Mouse (Mus musculus): ENCODE results near the gene Hs3st6. TPM values are rescaled to one million over a fixed set of nuclear protein-coding genes. Genes with fewer than 3 reads are reported as not detected.

Gene Hs3st6
- total RNA-seq, 2 experiments from 2014 or later = 0.40 TPM; not detected in 1

DNA sequence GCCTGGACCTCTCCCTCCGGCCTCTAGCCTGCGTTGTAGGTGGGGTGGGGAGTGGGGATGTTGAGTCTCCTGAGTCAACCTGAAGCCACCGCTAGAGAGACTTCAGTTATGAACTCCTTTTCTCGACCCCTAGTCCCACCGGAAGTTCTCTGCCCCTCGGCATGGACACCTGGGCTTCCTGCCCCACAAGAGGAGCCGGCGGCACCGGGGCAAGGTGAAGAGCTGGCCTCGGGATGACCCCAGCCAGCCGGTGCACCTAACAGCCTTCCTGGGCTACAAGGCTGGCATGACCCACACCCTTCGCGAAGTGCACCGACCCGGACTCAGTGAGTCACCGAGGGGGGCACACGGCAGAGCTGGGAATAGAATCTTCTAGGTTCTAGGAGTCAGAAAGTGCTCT lies 24.6 kb upstream of the Hs3st6 start:
- no peak for DNase-seq (ENCODE audit: low spot score in 2 of 2)

DNA sequence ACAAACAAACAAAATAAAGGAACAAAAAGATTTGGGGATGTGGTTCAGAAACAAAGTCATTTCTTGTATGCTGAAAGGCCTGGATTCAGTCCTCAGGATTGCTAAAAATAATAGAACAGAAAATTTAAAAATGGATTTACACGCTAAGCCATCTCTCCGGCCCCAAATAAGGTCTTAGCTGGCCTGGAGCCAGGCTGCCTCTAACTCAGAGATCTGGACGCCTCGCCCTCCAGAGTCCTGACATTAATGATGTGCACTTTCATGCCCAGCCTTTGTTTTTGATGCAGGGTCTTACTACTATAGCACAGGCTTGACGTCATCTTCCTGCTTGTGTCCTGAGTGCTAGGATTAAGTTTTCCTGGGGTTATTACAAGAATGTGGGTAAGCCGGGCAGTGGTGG lies 23.7 kb upstream of the Hs3st6 start:
- no peak for DNase-seq (ENCODE audit: low spot score in 2 of 2)

DNA sequence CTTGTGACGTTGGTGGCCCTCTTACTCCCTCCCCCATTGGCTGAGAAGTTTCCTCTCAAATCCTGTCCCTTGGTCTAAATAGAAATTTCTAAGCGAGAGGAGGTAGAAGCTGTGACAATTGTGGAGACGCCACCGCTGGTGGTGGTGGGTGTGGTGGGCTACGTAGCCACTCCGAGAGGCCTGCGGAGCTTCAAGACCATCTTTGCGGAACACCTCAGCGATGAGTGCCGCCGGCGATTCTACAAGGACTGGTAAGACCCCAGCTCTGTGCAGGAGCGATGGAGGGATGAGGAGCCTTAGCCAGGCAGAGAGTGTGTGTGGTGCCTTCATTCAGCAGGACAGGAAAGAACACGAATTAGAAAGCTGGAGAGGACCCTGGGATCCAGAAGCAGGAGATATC lies 22.0 kb upstream of the Hs3st6 start:
- DNase-seq (ENCODE audit: low spot score in 2 of 2) = no peak

DNA sequence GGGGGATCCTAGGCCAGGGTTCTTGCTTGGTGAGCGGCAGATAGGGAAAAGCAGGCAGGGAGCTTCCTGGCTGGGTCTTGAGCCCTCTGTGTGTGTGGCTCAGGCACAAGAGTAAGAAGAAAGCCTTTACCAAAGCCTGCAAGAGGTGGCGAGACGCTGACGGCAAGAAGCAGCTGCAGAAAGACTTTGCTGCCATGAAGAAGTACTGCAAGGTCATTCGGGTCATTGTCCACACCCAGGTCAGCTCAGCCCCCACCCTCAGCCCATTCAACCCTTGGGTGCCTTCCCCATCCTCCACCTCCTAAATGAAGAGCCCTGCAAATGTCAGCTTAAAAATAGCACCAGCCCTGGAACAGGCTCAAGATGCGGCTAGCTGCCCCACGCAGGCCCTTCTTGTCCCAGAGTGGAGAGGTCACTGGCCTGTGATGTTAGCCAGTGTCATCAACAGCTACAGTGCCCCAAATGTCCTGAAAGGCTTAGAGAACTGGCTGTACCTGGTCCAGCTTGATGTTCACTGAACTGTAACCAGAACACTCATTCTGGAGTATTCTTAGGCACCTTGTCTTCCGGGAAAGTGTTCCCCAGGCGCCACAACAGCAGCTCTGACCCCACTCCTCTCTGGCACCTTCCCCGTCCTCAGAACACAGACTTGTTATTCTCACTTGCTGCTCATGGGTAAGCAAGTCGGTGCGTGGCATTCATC lies 20.4 kb upstream of the Hs3st6 start:
- DNase-seq (ENCODE audit: low spot score in 2 of 2) = no peak

DNA sequence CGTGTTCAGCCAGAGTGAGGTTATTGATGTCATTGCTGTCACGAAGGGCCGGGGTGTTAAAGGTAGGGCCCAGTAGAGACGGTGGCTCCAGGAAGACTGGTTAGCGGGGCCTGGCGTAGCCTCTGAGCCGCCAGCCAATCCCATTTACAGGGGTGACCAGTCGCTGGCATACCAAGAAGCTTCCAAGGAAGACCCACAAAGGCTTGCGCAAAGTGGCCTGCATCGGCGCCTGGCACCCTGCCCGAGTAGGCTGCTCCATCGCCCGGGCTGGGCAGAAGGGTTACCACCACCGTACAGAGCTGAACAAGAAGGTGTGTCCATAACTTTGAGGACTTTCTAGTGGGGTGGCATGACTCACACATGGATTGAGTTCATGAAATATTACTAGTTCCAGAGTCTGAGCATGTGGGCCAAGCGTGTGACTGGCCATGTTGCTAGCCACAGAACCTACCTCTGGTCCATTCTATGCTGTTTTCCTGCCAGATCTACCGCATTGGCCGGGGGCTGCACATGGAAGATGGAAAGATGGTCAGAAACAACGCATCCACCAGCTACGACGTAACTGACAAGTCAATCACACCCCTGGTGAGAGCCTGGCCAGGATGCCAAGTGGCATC lies 19.2 kb upstream of the Hs3st6 start:
- DNase-seq (ENCODE audit: low spot score in 2 of 2) = no peak

DNA sequence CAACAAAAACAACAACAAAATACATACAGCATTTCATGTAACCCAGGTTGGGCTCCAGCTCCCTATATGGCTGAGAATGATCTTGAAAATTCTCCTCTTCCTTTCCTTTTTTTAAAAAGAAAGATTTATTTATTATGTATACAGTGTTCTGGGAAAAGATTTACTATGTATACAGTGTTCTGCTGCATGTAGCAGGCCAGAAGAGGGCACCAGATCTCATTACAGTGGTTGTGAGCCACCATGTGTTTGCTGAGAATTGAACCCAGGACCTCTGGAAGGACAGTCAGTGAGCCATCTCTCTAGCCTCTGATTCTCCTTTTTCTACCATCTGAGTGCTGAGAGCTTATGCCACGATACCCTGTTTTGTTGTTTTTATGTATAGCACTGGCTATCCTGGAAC lies 18.3 kb upstream of the Hs3st6 start:
- no peak for DNase-seq (ENCODE audit: low spot score in 2 of 2)

DNA sequence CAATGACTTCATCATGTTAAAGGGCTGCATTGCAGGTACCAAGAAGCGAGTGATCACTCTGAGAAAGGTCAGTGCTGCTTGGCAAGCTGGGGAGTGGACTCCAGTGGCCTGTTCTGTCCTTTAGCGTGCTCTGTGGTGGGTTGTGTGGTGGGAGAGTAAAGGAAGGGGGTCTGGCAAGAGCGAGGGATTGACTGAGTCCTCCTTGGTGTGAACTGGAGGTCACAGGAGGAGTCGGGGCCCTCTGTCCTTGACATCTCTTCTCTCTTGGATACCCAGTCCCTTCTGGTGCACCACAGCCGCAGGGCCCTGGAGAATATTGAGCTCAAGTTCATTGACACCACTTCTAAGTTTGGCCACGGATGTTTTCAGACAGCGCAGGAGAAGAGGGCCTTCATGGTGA lies 17.3 kb upstream of the Hs3st6 start:
- no peak for DNase-seq (ENCODE audit: low spot score in 2 of 2)

DNA sequence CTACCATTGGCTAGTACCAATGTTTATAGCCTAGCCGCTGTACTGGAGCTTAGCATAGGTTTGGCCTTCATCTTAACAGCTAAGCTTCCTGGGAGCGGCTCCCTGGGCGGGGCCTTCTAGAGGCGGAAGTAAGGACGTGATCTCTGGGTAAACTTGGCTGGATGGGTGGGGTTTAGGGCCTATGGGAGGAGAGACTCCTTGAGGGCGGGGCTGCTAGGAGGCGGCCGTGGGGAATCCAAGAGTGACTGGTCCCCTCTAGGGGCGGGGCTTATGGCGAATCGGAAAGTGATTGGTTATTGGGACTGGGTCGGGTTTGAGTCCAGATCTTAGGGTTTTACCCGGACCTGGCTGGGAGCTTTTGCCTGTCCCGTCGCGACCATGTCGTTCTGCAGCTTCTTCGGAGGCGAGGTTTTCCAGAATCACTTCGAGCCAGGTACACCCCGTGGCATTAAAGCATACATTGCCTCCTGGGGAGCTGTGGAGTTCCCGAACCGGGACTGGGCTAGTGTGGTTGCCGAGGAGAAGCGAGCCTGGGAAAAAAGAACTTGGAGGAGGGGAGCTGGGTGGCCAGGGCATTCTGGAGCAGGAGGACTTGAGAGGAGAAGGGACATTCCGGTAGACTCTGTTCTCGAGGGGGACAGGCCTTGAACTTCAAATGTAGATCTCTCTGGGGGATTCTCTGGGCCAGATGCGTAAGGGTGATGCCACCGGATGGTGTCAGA lies 16.3 kb upstream of the Hs3st6 start, which contains the start of gene Msrb1:
Gene Msrb1, plus strand, starts transcription at position 313 of the 722 bp plus-strand sequence.
- DNase-seq (ENCODE audit: low spot score in 2 of 2) = peak; percentile 86 to 91

DNA sequence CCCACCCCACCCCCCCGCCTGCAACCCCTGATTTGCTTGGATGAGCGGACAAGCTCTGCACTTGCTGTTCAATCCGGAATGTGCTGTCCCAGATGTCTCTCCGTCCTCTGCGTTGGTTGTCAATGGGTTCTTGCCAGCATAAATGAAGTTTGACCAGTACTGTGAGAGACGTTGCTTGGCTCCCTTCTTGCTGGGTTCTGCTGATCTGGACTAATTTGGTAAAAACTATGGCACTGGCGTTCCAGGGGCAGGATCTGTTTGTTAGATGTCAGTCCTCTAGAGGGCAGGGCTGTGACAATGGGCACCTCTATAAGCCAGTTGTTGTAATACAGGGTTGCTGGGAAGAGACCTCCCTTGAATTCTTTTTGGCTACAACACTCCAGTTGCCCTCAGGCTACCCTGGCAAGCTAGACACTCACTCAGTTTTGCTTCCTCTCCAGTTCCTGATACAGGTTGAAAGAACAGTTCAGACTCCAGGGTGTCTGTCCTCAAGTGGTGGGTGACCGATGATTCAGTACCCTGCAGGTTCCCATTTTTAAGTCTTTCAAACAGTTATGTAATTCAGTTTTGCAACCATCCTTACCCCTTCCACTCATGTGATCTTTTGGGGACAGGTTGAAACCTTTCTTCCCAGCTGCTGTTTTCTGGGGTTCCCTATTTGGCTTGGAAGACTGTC lies 15.5 kb upstream of the Hs3st6 start:
- no peak for DNase-seq (ENCODE audit: low spot score in 2 of 2)

DNA sequence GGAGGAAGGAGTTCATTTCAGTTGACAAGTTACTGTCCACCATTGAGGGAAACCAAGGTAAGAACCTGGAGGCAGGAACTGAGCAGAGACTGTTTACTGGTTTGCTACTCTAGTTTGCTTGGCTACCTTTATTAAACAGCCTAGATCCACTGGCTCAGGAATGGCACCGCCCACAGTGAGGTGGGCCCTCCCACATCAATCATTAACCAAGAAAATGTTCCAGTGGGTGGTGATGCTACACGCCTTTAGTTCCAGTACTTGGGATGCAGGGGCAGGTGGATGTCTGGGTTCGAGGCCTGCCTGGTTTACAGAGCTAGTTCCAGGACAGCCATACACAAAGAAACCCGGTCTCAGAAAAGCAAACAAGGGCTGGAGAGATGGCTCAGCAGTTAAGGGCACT lies 14.6 kb upstream of the Hs3st6 start:
- DNase-seq (ENCODE audit: low spot score in 2 of 2) = no peak

DNA sequence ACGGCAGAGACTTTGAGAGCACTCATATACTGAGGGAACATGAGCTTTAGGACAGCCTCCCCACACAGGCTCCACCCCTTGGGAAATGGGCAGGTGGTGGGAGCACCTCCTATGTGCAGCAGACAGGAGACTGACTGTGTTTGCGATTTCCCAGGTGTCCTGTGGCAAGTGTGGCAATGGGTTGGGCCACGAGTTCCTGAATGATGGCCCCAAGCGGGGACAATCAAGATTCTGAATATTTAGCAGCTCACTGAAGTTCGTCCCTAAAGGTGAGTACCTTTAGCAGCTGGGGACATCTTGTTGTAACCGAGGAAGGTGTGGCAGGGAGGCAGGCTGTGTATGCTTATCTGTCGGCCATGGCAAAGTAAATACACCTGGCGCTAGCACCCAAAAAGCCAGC lies 12.9 kb upstream of the Hs3st6 start:
- DNase-seq (ENCODE audit: low spot score in 2 of 2) = no peak

DNA sequence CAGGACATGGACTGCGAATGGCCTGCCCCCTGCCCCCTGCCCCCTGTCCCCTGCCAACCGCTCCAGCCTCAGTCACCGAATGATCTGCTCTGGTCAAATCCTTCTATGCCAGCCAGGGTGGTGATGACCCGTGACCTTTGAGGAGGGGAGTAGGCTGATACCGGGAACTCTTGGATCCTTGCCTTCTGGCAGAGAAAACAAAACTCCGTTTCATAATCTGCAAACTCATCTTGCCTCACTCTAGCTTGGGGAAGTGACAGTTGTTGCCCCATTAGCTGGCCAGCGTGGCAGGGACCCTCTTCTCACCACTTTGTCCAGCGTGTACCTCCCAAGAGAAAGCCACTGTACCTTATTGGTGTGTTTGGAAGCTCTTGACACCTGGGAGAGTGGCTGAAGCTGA lies 10.5 kb upstream of the Hs3st6 start:
- DNase-seq (ENCODE audit: low spot score in 2 of 2) = no peak

DNA sequence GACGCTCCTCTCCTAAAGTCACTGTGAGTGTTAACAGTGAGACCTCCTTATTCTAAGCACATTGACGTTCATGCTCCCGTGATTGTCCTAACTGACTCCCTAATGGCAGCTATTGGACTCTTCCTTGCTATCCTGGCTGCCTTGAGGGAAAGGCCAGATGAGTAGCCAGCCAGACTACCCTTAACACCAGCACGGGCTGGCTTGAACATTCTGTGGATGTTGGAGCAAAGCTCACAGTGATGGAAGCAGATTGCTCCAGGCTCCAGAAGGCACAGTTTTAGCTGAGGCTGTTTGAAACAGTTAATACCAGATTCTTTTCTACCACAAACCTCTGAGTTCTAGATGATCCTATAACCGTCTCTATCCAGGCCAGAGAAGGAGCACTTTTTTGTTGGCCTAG lies 8.9 kb upstream of the Hs3st6 start:
- no peak for DNase-seq (ENCODE audit: low spot score in 2 of 2)

DNA sequence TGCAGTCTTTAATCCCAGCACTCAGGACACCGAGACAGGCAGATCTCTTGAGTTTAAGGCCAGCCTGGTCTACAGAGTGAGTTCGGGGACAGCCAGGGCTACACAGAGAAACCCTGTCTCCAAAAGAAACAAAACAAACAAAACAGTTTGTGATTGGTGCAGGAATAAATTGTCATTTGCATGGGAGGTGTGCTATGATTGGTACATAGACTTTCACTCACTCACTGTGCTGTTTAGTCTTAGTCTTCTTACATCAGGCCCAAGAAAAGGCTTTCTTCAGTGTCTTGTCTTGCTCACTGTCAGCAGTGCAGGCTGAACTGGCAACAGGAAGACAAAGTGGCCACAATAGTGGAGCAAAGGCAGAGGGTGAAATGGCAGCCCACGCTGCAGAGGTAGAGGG lies 8.4 kb upstream of the Hs3st6 start:
- no peak for DNase-seq (ENCODE audit: low spot score in 2 of 2)

DNA sequence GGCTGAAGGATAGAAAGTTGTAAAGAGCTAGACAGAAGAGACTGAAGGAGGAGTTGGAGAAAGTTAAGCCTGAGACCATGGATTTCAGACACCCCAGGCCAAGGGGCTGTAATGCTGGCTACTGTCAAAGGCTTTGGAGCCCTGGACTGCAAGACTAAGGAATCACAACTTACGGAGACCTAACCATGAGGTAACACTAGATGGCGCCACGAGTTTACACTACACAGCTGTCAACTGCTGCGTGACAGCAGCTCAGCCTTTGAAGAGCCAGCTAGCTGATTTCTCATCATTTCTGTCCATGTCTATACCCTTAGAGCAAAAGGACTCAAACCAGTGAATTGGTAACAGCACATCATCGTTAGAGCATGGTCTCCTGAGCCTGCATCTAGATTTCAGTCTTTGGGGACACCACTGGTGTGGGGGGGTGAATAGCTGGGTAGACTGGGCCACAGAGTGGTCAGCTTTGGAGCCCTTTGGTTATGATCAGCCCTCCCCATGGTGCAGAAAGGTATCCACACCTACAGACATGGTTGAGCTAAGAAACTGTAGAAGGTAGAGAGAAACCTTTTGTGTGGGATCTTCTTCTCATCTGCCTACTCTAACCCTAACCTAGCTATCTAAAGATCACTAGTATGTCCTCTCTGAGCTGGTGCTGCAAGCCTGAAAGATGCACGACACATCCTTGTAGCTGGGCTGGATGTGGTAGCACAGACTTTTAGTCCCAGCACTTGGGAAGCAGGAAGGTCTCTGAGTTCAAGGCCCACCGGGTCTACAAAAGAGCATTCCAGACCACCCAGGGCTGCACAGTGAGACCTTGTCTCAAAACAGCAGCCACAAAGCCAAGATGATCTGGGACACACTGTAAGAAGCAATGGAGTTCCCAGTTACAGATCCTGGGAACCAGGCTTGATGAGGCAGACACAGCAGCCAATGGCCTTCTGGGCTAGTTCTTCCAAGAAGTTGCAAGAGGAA lies 7.0 kb upstream of the Hs3st6 start:
- peak; percentile 89 to 92 for DNase-seq (ENCODE audit: low spot score in 2 of 2)

DNA sequence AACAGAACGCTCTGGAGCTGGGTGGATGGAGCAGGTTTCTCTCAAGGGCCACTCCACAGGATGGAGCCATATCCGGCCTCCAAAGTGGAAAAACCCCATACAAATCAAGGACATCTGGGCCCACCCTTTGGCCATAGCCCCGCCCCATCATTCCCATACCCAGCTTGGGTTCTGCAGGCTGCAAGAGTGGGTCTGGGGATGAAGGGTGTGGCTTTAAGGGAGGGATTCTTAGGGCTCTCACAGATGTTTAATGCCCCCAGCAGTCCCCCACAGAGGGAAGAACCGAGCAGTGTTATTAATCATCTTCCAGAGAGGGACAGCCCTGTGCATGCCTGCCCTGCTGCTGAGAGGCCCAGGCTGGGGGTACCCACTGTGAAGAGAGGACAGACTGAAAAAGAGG lies 5.8 kb upstream of the Hs3st6 start:
- no peak for DNase-seq (ENCODE audit: low spot score in 2 of 2)

DNA sequence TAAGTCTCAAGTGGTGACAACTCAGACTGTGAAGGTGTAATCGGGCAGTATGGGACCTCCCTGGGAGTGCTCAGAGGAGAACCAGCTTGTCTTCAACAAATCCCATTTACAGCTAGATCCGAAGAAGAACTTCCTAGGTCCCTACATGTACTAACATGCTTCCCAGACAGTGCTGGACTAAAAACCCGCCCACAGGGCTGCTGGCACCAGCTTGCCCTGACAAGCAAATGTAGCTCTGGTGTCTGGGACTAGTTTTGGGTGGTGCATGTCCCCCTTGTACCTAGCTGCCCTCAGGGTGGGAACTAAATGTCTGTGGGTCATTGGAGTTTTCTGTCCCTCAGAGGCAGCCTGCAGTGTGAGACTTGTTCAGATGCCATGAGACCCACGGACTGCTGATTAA lies 1.3 kb upstream of the Hs3st6 start:
- DNase-seq (ENCODE audit: low spot score in 2 of 2) = no peak

DNA sequence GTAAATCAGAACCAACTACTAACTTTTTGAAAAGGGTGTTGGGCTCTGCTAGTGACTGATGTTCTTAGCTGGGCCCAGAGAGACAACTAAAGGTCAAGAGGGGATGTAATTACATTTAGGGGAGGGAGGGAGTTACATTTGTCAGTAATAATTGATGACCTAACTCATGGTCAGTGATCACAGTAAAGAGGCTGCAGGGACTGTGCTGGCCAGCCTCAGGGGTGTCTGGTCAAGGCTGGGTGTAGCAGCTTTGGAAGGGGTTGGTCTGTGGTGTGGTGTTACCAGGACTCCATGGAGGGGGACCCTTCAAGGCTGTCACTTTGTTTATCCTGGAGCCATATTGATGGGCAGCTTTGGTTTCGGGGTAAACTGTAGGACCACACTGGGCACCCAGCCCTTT lies 4.6 kb downstream of the Hs3st6 start:
- DNase-seq (ENCODE audit: low spot score in 2 of 2) = no peak

DNA sequence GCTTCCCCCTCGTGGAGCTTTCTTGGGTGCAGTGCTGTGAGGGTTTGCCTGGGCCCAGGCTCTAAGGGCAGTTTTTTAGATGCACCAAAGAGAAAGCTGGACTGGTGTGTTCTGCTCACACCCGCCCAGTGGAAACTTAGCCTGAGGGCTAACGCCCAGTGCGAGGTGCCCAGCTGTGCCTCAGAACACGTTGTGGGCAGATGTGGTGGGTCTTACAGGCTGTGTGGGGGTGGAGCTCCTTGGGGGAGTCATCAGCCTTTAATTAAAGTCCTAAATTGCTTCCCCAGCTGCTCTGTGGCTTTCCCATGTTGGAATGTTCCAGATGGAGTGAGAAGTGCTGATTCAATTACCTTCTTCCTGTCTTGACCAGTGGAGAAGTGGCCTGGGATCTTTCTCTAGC lies 8.3 kb downstream of the Hs3st6 start:
- DNase-seq (ENCODE audit: low spot score in 2 of 2) = no peak

DNA sequence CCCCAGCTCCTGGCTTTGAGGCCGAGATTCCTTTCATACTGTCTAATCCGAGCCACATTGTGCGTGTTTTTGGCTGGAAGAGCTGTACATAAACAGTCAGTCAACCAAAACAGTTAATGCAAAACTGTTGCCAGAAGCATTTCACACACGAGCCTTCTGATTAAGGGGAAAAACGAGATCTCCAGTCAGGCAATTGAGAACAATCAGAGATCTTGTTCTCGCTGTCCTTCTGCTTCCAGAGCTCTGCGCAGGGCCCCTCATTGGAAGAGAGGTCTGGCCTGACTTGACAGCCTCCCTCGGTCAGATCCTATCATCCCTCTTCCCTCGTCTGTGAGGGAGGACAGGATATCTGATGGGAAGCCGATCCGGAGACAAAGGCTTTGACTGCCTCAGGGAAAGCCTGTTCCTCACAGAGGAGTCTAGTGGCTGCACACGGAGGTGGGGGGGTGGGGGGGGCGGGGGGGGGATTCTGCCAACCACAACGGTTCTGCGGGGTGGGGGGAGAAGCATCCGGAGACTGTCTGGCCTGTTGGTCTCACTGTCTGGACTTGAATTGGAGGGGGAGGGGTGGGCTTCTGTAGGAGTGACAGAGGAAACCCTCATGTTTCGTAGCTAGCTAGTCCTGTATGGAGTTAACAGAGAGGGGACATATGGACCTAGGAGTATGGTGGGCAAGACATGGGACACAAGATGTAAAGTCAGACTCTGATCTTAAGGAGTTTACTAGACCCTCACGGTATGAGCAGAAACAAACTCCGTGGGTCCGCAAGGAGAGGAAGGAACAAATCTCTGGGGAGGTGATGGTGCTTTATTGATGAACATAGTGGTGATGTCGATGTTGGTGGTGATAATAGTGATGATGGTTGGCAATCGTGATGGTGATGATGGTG lies 12.5 kb downstream of the Hs3st6 start:
- DNase-seq (ENCODE audit: low spot score in 2 of 2) = no peak

All from layer of hippocampus, postnatal 10 days (tissue).